Mouse (Mus musculus): ENCODE results near the gene Pnpla7.
"Not testable (repeated sequence)": the region's sequence is repeated elsewhere in the genome, so short reads cannot be mapped to it uniquely, and the experiment has no call there.

The Pnpla7 gene

DNA sequence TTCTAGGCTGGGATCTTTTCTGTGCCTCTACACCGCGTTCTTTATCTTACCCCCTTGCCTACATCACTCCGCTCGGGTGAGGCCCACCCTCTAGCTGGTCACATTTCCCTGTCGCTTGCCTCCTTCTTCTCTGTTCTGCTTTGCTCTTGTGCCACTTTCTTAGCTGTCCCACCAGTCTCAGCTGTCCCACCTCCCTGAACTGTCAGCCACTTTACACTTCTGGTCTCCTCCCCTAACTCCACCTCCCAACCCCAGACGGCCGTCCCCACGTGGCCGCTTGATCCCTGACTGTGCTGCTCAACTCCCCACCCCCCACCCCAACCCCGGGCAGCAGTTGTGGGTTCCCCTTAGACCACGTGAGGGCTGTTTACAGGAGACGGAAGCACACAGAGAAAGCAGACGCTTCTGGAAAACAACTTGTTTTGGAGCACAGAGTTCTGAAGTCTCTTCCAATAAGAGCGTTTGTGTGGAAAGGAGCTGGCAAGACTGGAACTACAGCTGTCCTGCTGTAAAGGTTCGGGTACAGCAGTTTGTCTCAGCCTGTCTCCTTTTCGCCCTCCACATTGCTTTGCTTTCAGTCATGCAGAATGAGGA lies at the start of gene Pnpla7:
Gene Pnpla7 (plus strand): TSS at position 330 of the 594 bp plus-strand sequence.
- peak; percentile 83 for DNase-seq (ENCODE audit: low spot score)

GRCm38 (mm10) chr2:24926345-24926964 lies 49.4 kb upstream of the Pnpla7 start:
- no peak for DNase-seq (ENCODE audit: low spot score)

GRCm38 (mm10) chr2:24926965-24927358 lies 48.9 kb upstream of the Pnpla7 start:
- no peak for DNase-seq (ENCODE audit: low spot score)

GRCm38 (mm10) chr2:24927810-24928479 lies 47.9 kb upstream of the Pnpla7 start:
- DNase-seq (ENCODE audit: low spot score) = no peak

DNA sequence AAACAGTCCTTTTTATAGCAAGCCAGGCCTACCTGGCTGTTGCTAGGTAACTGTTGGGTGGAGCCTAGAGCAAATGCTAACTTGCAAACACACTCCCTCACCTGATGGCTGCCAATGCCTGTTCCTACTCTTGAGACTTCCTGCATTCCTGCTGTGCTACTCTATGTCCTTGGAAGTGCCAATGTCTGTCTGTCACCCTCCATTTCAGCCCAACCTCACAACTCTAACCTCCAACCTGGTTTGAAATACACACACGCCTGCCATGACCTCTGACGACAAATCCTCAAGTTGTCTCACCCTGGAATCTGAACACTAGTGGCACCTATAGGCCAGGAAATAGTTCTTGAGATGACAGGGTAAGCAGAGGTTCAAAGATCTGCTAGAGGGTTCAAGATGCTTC lies 46.7 kb upstream of the Pnpla7 start:
- DNase-seq (ENCODE audit: low spot score) = no peak

DNA sequence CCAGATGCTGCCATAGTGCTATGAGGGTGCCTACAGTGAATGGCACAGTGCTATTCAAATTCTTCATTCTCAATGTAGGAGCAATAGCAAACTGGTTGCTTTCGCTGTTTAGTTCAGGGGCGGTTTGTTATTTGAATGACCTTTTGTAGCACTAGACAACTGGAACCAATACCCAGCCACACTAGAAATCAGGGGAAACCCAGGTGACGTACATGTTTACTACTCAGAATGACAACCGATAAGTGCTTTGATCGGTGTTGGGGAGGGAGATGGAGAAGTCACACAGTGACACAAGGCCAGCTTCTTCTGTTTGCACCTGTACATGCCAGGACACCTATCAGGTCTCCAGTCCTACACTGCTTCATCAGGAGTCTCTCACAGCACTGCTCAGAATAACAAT lies 46.2 kb upstream of the Pnpla7 start:
- DNase-seq (ENCODE audit: low spot score) = no peak

- DNase-seq (ENCODE audit: low spot score) = peak; percentile 27
Measured at GRCm38 (mm10) chr2:24934441-24934963, 41.3 kb upstream of the Pnpla7 start.

- DNase-seq (ENCODE audit: low spot score) = peak; percentile 97
Measured at GRCm38 (mm10) chr2:24935057-24935796, 40.6 kb upstream of the Pnpla7 start, which contains the start of gene Arrdc1. Gene Arrdc1 (minus strand): TSS chr2:24935252.

DNA sequence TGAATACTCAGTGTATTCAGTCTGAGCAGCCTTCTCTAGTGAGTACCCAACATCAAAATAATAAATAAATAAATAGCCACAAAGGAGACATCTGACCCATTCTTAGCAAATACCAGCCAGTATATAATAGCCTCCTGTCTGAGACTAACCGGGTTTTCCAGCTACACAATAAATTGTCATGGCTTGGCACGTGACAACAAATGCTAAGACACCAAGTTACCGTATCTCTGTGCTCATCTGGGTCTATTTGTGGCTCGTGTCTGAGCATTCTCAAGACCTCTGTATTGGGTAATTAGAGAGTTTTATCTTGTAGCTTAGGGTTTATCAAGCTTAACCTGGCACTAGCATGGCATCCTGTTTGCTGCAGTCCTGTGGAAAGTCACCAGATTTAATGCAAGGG lies 33.7 kb upstream of the Pnpla7 start:
- DNase-seq (ENCODE audit: low spot score) = no peak

- DNase-seq (ENCODE audit: low spot score) = peak; percentile 22
Measured at GRCm38 (mm10) chr2:24944304-24944703, 31.5 kb upstream of the Pnpla7 start.

GRCm38 (mm10) chr2:24949421-24950188 lies 26.2 kb upstream of the Pnpla7 start, which contains the start of gene Zmynd19:
Gene Zmynd19 (plus strand): TSS chr2:24949792.
- peak; percentile 98 for DNase-seq (ENCODE audit: low spot score)

- peak; percentile 37 for DNase-seq (ENCODE audit: low spot score)
Measured at GRCm38 (mm10) chr2:24950189-24950535, 25.7 kb upstream of the Pnpla7 start.

DNA sequence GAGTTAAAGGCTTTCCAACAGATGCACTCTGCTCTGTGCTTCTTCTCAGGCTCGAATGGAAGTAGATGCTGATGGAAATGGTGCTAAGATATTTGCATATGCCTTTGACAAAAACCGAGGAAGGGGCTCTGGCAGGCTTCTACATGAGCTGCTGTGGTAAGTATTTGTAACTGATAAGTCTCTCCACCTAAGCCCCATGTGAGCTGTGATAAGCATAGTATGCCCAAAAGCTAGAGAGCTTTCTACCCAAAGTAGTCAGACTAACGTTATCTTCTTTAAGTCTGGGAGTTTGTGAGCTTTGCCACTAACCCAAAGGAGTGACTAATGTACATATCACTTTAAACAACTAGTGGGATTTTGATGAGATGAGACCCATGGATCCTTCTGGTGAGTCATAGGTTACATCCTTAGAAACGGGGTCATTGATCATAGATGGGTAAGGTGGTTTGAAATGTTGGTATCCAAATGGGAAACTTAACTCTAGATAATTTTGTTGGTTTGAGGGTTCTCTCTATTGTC lies 23.2 kb upstream of the Pnpla7 start:
- no peak for DNase-seq (ENCODE audit: low spot score)

GRCm38 (mm10) chr2:24960910-24961309 lies 14.9 kb upstream of the Pnpla7 start:
- DNase-seq (ENCODE audit: low spot score) = peak; percentile 69

GRCm38 (mm10) chr2:24962304-24963000 lies 13.4 kb upstream of the Pnpla7 start, which contains the start of gene Dph7:
Gene Dph7 (plus strand): TSS chr2:24962400.
- DNase-seq (ENCODE audit: low spot score) = peak; percentile 94

DNA sequence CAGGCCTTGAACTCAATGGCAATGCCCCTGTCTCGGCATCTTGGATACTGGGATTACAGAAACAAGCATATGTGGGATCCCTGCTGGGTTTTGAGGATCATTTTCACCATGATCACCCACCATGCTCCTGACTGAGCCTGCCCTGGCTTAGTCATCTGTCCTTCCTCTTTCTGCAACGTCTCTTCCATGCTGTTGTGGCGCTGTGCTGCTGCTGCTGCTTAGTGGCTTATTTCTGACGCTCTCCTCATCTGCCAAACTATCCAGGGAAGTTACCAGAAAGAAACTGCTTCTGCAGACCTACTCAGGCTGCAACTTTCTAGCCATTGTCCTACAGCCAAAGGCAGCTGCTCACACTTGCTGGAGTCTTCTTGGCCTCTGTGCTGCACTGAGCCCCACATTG lies 5.4 kb upstream of the Pnpla7 start:
- no peak for DNase-seq (ENCODE audit: low spot score)

DNA sequence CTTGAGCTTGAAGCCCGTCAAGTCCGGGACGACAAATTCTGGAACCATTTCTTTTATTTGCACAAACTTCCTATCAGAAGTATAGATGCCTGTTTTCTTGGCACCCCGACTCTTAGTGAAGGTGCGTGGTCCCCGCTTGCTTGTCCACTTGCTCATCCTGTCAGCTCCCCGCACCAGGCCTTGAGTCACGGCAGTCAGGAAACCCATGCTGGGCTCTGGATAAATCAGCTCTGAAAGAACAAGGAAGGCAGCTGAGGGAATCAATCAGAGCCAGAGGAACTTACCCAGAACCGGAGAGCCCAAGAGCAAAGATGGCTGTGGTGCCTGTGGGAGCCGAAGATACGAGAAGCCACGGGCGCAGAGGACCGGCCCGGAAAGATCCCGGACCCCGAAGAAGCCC lies 1.4 kb upstream of the Pnpla7 start:
- DNase-seq (ENCODE audit: low spot score) = not testable (repeated sequence)

DNA sequence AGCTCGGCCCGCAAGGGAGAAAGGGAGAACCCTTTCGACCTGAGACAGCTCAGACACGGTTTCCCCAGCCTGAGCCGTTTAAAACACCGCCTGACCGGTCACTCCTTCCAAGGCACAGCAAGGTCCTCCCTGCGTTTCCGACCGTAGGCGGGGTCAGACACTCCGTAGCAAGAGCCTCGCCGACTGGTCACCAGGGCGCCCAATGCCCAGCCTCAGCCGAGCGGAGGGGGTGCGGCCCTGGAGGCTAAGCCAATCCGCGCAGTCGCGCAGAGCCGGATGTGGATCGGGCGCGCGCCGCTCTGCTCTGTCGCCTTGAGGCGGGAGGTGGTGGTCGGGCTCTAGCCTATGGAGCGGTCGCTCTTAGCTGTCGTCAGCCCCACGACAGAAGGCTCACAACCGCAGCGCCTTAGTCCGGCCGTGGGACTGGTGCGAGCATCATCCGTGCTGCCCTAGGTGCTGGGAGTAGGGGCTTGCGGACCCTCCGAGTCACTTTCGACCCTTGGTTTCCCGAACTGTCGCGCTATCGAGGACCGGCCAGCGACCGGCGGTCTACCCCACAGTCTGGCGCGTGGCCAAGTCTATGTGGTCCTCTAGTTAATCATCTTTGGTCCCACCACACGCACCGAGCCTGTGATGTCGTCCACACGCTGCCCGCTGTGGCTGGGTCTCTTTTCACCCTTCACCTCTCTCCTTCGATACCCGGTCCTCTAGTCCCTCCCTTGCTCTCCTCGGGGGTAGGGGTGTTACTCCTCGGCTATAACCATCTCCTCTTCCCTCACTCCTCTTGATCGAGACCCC lies 728 bp upstream of the Pnpla7 start, which contains the start of gene Mrpl41:
Gene Mrpl41 (minus strand): TSS at position 193 of the 798 bp plus-strand sequence.
- peak; percentile 99 for DNase-seq (ENCODE audit: low spot score)

DNA sequence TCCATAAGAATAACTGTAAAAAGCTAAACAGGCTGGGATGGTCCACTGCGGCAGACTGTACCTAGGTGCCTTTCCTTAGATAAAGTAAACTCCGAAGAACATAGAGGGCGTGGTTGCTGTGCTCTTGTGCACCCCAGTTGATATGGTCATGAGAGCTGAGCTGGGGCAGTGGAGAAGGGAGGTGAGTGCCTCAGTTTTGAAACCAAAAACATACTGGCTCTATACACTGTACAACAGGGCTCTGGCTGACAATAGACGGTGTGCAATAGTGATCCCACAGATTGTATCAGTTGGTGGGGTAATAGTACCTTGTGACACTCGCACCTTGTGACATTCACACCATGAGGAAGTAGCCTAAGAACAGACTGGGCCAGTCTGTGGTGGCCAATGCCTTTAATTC lies 1.1 kb downstream of the Pnpla7 start:
- no peak for DNase-seq (ENCODE audit: low spot score)

DNA sequence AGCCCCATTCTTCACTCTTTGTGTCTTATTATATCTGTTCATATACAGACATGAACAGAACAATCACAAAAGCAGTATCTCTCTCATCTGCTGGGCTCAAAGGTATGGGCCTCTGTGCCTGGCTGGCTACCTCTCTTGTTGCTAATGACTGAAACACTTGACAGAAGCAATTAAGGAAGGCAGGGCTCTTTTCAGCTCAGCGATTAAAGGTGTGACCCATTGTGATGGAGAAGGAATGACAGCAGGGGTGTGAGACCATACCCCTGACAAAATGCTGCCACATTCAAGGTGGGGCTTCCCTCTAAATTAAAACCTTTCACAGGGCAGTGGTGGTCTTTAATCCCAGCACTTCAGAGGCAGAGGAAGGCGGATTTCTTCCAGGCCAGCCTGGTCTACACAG lies 11.9 kb downstream of the Pnpla7 start:
- no peak for DNase-seq (ENCODE audit: low spot score)

Data from embryo, embryonic 10.5 days (tissue).